Mouse (Mus musculus): ENCODE results near the gene Srp9. TPM values are rescaled to one million over a fixed set of nuclear protein-coding genes. Genes with fewer than 3 reads are reported as not detected.

Srp9 gene
- total RNA-seq, 1 experiment from 2014 or later = 131 TPM

GRCm38 (mm10) chr1:182102706-182103105 is 21.8 kb upstream of the Srp9 start:
- ATAC-seq (replicated peaks; ENCODE audit: low read depth, poor library complexity, severe bottlenecking) = peak; percentile 90

DNA sequence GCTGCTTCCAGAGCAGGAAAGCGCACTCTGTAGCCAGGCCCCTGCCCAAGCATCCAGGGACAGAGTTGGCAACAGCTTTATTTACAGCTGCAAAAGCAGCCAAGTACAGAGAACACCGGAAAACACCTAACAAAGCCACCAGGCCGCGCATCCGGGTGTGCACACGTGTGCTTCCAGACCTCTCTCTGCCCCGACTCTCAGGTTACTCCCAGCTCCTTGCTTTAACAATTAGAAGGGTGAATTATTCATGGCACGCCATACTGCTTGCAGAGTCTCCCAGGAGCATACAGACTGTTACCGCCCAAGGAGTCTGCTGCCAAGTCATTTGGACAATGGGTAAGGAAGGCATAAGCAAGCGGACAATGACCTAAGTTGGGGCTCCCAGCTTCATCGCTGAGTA is 21.1 kb upstream of the Srp9 start:
- no peak for ATAC-seq (replicated peaks; ENCODE audit: low read depth, poor library complexity, severe bottlenecking)

GRCm38 (mm10) chr1:182105023-182105422 is 19.5 kb upstream of the Srp9 start:
- no peak for ATAC-seq (replicated peaks; ENCODE audit: low read depth, poor library complexity, severe bottlenecking)

DNA sequence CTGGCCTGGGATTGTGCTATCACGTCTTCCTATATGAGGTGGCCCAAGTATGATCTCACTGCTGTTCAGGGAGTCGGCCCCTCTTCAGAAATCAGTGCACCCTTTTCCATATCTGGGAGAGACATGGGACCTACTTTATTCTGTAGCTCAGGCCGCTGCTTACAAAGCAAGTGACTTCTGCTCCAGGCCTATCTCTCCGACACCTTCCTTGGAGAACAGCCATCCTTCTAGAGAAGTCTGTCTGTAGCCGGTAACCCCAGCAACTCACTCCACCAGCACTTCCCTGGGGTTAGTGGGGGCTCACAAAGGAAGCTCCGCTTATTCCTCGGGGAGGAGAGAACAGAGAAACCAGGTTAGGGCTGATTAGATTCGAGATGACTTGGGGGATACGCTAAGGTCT is 17.3 kb upstream of the Srp9 start:
- ATAC-seq (replicated peaks; ENCODE audit: low read depth, poor library complexity, severe bottlenecking) = no peak

GRCm38 (mm10) chr1:182108397-182109099 is 16.0 kb upstream of the Srp9 start:
- peak; percentile 88 for ATAC-seq (replicated peaks; ENCODE audit: low read depth, poor library complexity, severe bottlenecking)

- ATAC-seq (replicated peaks; ENCODE audit: low read depth, poor library complexity, severe bottlenecking) = no peak
Observed at GRCm38 (mm10) chr1:182110185-182110584, 14.4 kb upstream of the Srp9 start.

DNA sequence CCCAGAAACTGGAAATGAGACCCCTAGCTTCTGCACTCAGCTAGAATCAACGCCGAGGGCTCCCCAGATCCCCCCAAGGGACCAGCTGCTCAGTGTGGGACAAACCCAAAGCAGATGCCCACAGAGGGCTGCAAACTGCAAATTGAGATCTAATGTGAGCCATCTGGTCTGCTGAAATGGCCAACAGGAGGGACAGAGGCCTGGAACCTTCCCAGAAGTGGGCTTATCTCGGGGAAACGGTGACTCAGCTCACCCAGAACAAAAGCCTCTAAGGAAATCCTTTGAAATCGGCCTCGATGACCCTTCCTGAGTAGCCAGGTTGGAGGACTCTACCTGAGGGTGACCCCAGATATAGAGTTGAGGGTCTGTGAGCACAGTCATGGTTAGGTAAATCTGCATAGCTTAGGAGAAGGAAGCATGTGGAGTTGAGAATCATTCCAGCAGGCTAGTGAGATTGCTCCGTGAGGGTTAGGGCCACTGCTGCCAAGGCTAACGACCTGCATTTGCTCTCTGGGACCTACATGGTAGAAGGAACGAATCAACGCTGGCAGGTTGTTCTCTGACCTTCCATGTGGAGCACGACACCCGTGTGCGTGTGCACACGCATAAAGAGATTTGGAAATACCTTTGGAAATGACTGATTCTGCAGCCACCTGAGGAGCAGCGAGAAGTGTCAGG is 13.7 kb upstream of the Srp9 start:
- no peak for ATAC-seq (replicated peaks; ENCODE audit: low read depth, poor library complexity, severe bottlenecking)

DNA sequence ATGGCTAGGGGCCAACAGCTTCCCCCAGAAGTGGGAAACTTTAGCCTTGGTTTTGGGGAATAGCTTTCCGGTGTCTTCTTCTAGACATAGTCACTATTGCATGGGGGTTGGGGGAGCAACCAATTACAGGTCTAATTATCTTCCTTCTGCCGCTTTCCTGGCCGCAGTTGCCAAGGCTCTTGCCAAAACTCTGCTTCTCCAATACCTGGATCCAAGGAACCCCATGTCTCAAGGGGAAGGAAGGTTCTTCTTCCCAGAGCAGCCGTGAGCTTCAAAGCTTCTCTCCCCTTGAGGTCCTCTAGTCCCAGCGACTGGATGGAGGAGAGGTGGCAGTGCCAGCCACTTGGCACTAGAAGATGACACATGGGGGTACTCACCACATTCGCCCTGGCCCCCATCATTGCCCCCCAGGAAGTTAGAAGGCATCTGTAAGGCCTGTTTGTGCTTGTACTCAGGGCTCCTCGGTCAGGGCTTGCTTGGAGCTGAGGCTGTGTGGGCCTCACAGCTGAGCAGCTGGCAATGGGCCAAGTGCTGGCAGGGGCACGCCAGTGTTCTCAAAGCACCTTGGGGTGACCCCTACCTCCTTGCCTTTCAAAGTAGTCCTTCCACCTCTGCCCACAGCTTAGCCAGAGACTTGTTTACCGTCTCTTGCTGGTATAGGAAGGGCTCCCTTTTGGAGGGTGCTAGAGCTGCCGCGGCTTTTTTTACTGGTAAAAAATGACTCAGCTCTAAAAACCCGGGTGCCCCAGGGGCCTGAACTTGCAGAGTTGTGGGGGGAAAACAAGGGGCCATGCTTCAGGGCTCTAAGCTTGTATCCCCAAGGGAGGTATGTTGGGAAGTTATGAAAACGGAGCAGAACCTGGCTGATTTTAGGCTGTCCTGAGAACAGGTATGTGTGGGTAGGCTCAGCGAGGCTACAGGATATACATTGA is 12.9 kb upstream of the Srp9 start:
- no peak for ATAC-seq (replicated peaks; ENCODE audit: low read depth, poor library complexity, severe bottlenecking)

DNA sequence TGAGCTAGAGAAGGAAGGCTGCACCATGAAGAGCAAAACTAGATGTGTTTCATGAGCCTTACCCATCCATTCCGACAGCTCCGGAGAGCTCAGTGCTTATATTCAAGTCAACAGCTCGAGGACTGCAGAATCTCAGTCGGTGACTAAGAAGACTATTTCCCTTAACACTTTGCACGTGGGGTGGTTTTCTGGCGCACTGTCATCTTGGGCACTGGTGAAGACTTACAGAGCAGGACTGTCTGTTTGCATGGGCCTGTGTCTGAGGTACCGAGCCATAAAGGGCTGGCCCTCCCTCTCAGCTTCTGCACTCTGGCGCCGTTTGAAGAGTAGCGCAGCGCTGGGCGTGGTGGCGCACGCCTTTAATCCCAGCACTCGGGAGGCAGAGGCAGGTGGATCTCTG is 12.2 kb upstream of the Srp9 start:
- ATAC-seq (replicated peaks; ENCODE audit: low read depth, poor library complexity, severe bottlenecking) = no peak

GRCm38 (mm10) chr1:182113131-182113530 is 11.4 kb upstream of the Srp9 start:
- no peak for ATAC-seq (replicated peaks; ENCODE audit: low read depth, poor library complexity, severe bottlenecking)

GRCm38 (mm10) chr1:182113587-182114500 is 10.7 kb upstream of the Srp9 start:
- ATAC-seq (replicated peaks; ENCODE audit: low read depth, poor library complexity, severe bottlenecking) = no peak

- 0 out of 2 replicates have a peak, but pooled peaks have one; percentile 62 for ATAC-seq (replicated peaks; ENCODE audit: low read depth, poor library complexity, severe bottlenecking)
Observed at GRCm38 (mm10) chr1:182115197-182115596, 9.3 kb upstream of the Srp9 start.

DNA sequence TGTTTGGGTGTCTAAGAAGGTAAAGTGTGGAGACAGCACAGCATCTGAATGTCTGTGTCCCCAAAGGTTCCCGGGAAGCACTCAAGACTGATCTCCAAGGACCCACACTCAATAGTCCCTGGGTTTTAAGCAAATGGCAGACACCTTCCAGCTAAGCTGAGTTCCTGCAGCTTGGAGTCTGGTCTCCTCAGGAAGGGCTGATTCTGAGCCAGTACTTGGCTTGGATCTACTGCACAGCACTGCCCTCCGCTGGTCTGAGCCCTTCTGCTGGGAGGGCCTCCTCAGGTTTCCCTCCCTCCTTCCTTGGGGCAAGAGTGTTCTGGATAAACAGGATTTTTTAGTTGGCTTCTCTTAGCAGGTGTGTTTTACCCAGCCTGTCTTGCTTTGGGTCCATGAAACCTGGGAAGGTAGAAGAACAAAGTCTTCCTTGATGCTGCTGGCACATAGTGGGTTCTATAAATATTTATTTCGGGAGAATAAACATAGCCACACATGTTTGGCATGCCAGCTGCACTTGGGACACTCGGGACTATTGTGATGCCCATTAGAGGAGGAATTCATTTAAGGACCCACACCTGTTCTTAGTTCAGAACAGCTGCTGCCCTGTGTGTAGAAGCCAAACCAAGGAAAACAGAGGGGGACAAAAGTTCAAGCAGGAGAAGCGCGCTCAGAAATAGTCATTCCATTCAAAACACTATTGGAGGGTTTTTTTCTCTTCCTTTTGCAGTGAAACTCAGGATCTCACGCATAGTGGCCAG is 8.7 kb upstream of the Srp9 start:
- ATAC-seq (replicated peaks; ENCODE audit: low read depth, poor library complexity, severe bottlenecking) = no peak

GRCm38 (mm10) chr1:182122413-182122812 is 2.1 kb upstream of the Srp9 start:
- ATAC-seq (replicated peaks; ENCODE audit: low read depth, poor library complexity, severe bottlenecking) = no peak

DNA sequence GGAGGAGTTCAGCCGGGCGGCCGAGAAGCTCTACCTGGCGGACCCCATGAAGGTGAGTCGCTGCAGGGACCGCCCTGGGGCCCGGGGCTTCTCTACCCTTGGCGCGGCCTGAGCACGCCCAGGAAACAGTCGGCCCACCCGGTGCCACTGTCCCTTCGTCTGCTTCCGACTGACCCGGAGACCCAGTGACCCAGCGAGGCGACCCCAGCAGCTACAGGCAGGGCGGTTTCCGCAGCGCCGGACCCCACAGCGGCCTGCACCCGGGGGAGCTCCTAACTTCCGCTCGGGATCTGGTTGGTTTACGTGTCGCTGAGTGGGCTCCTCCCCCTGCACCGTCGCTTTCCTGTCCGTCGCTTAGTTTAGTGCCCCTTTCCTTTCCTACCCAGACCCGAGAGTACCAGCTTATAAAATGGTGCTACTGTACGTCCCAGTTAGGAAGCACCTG is 409 bp downstream of the Srp9 start:
- peak; percentile 94 for ATAC-seq (replicated peaks; ENCODE audit: low read depth, poor library complexity, severe bottlenecking)

DNA sequence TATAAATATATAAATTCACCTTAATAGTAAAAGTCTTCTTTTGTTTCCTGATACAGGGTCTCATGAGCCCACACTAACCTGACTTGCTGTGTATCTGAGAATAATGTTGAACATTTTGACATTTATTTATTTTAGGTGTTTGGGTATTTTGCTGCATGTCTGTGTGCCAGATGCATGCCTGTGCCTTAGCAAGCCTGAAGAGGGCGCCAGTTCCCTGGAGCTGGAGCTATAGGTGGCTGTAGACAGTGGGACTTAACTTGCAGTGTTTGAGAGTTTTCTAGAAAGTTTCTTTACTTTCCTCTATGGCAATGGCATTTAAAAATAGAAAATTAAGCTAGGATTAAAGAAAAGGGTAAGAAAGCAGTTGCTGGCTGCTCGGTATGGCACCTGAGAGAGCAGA is 6.3 kb downstream of the Srp9 start:
- ATAC-seq (replicated peaks; ENCODE audit: low read depth, poor library complexity, severe bottlenecking) = peak; percentile 77

GRCm38 (mm10) chr1:182137204-182138125 is 12.9 kb downstream of the Srp9 start:
- no peak; the same call in 1 of the 2 replicates for ATAC-seq (replicated peaks; ENCODE audit: low read depth, poor library complexity, severe bottlenecking)

- ATAC-seq (replicated peaks; ENCODE audit: low read depth, poor library complexity, severe bottlenecking) = no peak
Observed at GRCm38 (mm10) chr1:182138172-182138571, 13.6 kb downstream of the Srp9 start.
